Mouse (Mus musculus) limb, embryonic 14.5 days (tissue): ENCODE results near the gene Olfr1288. TPM values are rescaled to one million over a fixed set of nuclear protein-coding genes. Genes with fewer than 3 reads are reported as not detected.

Experiments used
- ATAC-seq: fragments of 200-750 bp; cut with Nextera tagmentation; 2 replicates; pipeline ENCODE4 v1.8.0; 2017; ENCODE audit warnings: low read depth, moderate number of reproducible peaks, moderate TSS enrichment; ENCODE audit not compliant: low FRiP score
- DNase-seq: peaks from one replicate; pipeline ENCODE4 v3.0.0-alpha.2; 2015; ENCODE audit warnings: low spot score
- H3K27ac ChIP-seq: fragments of 300-500 bp; sonication (generic); replicated peaks from 2 replicates; pipeline ENCODE4 v1.5.1; 2014; ENCODE audit warnings: low read depth, mild to moderate bottlenecking, low read length, moderate library complexity, mixed read lengths
- H3K27me3 ChIP-seq: fragments of 300-500 bp; sonication (generic); 2 replicates; pipeline ENCODE4 v1.6.1; 2014; ENCODE audit warnings: low read length, mixed read lengths; ENCODE audit not compliant: control insufficient read depth, insufficient read depth
- H3K36me3 ChIP-seq: fragments of 300-500 bp; sonication (generic); 2 replicates; pipeline ENCODE4 v1.6.1; 2014; ENCODE audit warnings: mild to moderate bottlenecking, low read length, moderate library complexity, mixed read lengths; ENCODE audit not compliant: control insufficient read depth, insufficient read depth
- H3K4me1 ChIP-seq: fragments of 300-500 bp; sonication (generic); 2 replicates; pipeline ENCODE4 v1.6.1; 2014; ENCODE audit warnings: antibody characterized with exemption, low read length, mixed read lengths; ENCODE audit not compliant: control insufficient read depth, insufficient read depth
- H3K4me2 ChIP-seq: fragments of 300-500 bp; sonication (generic); replicated peaks from 2 replicates; pipeline ENCODE4 v1.6.1; 2014; ENCODE audit warnings: low read depth, mild to moderate bottlenecking, low read length, moderate library complexity; ENCODE audit not compliant: severe bottlenecking
- H3K4me3 ChIP-seq: fragments of 300-500 bp; sonication (generic); replicated peaks from 2 replicates; pipeline ENCODE4 v1.5.1; 2014; ENCODE audit warnings: low read length
- H3K9ac ChIP-seq: fragments of 300-500 bp; sonication (generic); 2 replicates; pipeline ENCODE4 v1.6.1; 2014; ENCODE audit warnings: mild to moderate bottlenecking, low read depth, low read length, moderate library complexity; ENCODE audit not compliant: severe bottlenecking
- H3K9me3 ChIP-seq: fragments of 300-500 bp; sonication (generic); 2 replicates; pipeline ENCODE4 v1.6.1; 2016; ENCODE audit warnings: low read length; ENCODE audit not compliant: control insufficient read depth
- POLR2A ChIP-seq: fragments of 200-500 bp; IDR thresholded peaks from 2 replicates; pipeline ENCODE4 v1.8.0; 2012; ENCODE audit warnings: inconsistent platforms, mild to moderate bottlenecking, moderate library complexity, borderline replicate concordance; ENCODE audit not compliant: insufficient read depth, insufficient read length; ENCODE audit errors: extremely low read depth
- WGBS: fragments of 180-500 bp; shearing (Covaris S2); extraction: QIAGEN DNeasy Blood & Tissue Kit; methylation state at CpG from one replicate; pipeline ENCODE4 v1.1.7; 2014; 5-methylcytosine and 5-hydroxymethylcytosine counted together
- polyA plus RNA-seq, 2 experiments: library from polyadenylated mRNA; depleted of rRNA in 1 of 2; stranded (reverse) in 1 of 2; unstranded in 1 of 2; fragments of >200 nt; fragmentation: Nextera tagmentation in 1 of 2; extraction: Ambion mirVana in 1 of 2; gene quantifications; 2 replicates each; pipeline versions ENCODE4 v1.2.1 to v1.2.3; 2012 to 2014

Olfr1288 gene
- polyA plus RNA-seq (2012; rRNA removed) (not detected in 2 replicates), polyA plus RNA-seq (2014; fragmentation: Nextera tagmentation; extraction: Ambion mirVana) (not detected in 2 replicates)

DNA sequence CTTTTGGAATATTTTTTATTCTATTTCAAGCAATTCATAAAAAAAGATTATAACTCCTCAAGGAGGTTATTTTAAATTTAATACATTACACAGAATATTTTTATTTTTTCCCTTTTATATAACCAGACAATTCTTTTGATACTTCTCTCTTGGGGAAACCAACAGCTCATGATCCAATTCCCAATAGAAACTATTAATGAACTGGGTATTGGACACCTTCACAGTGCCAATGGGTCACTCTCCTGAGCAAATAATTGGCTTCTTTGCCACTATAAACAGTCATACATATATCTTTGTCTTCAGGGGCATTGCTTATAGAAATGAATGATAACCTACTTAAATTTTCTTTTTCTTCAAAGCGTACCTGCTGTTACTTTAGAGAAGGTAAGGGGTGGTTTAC lies at the start of gene Olfr1288:
Olfr1288 (plus strand) TSS at position 301 of the 400 bp plus-strand sequence.
- 90% methylated on average over 1 of the region's 1 CpGs for WGBS
- ATAC-seq (no peak), DNase-seq (no peak)
- H3K4me3 ChIP-seq = no peak within 1 kb of the TSS
- no peak within 1 kb of the TSS for H3K9ac ChIP-seq
- no peaks in the 10 kb centered on the region for H3K27me3 ChIP-seq
- H3K4me1 ChIP-seq = no peaks in the 10 kb centered on the region
- no peak within 1 kb of the TSS for H3K4me2 ChIP-seq
- H3K36me3 ChIP-seq = no peaks in the 10 kb centered on the region
- H3K27ac ChIP-seq = no peak within 1 kb of the TSS
- TF ChIP-seq POLR2A = no peak
- no peaks in the 10 kb centered on the region for H3K9me3 ChIP-seq

DNA sequence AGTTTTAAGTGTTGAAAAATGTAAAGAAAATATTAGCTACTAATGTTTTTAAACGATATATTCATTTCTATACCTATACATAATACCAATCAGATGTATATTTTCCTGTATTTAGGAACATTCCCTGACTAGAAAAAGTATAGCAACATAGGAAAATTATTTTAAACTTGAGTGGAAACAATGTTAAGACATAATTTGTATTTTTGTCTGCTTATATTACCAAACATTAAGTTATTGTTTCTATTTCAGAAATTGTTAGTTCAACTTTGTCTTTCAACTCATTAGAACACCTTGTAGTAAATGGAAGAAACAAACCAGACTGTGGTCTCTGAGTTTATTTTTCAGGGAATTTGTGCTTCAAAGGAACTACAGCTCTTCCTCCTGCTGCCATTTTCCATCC lies 25.1 kb upstream of the Olfr1288 start, which contains the start of gene Olfr1287:
Olfr1287 (plus strand) TSS at position 301 of the 400 bp plus-strand sequence.
- Histone ChIP-seq H3K36me3 (no peaks in the 10 kb centered on the region), H3K4me3 (no peak within 1 kb of the TSS), H3K9ac (no peak within 1 kb of the TSS), H3K4me2 (no peak within 1 kb of the TSS), H3K4me1 (no peaks in the 10 kb centered on the region), H3K9me3 (no peaks in the 10 kb centered on the region), H3K27ac (no peak within 1 kb of the TSS), H3K27me3 (no peaks in the 10 kb centered on the region)
- TF ChIP-seq POLR2A = no peak
- WGBS = 67% methylated on average over 1 of the region's 1 CpGs
- ATAC-seq = no peak
- DNase-seq = no peak

DNA sequence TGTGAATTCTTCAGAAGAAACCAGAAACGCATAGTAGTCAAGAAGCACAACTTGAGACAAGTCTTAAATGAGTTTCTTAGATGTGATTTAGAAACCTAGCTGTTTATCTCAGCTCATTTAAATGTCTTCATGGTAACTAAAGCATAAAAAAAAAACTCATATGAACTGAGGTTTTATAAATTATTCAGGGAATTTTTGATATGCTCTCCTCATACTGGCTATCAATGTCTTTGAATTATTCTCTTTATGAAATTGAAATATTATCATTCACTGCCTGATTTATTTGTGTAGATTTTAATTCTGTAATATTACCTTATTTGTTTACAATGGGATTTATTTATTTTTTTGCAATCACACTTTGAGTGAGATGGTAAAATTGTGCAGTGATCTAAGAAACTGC lies 6.6 kb downstream of the Olfr1288 start, which contains the start of gene Olfr1289:
Olfr1289 (plus strand) TSS at position 301 of the 400 bp plus-strand sequence.
- no peak within 1 kb of the TSS for H3K9ac ChIP-seq
- H3K27me3 ChIP-seq = no peaks in the 10 kb centered on the region
- no peak for TF ChIP-seq POLR2A
- no peaks in the 10 kb centered on the region for H3K9me3 ChIP-seq
- no peak within 1 kb of the TSS for H3K27ac ChIP-seq
- ATAC-seq (no peak), DNase-seq (no peak)
- WGBS = 83% methylated on average over 1 of the region's 1 CpGs
- H3K4me1 ChIP-seq = no peaks in the 10 kb centered on the region
- H3K4me2 ChIP-seq = no peak within 1 kb of the TSS
- no peak within 1 kb of the TSS for H3K4me3 ChIP-seq
- H3K36me3 ChIP-seq = no peaks in the 10 kb centered on the region

DNA sequence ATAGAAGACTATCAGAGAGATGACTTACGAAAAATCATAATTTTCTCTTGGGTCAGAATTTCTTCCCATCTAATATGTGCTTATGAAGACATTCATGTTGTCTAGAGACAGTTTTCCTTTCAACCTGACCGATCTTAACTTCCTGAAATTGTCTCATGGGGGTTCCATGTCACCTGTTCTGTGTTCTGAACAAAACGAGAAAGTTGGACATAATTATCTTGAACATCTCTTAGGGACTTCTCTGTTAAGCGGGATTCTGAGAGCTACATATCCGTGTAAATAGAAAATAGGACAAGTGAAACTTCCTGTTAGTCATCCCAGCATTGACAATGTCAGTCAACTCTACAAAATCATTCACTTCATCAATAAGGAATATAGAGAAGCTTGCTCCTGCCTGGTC lies 19.8 kb downstream of the Olfr1288 start, which contains the start of gene Olfr1290:
Olfr1290 (minus strand) TSS at position 101 of the 400 bp plus-strand sequence.
- 80% methylated on average over 5 of the region's 5 CpGs for WGBS
- no peak for TF ChIP-seq POLR2A
- no peaks in the 10 kb centered on the region for H3K36me3 ChIP-seq
- no peak within 1 kb of the TSS for H3K4me3 ChIP-seq
- ATAC-seq (no peak), DNase-seq (no peak)
- no peak within 1 kb of the TSS for H3K9ac ChIP-seq
- no peaks in the 10 kb centered on the region for H3K27me3 ChIP-seq
- H3K27ac ChIP-seq = no peak within 1 kb of the TSS
- no peaks in the 10 kb centered on the region for H3K4me1 ChIP-seq
- H3K4me2 ChIP-seq = no peak within 1 kb of the TSS
- H3K9me3 ChIP-seq = no peaks in the 10 kb centered on the region

DNA sequence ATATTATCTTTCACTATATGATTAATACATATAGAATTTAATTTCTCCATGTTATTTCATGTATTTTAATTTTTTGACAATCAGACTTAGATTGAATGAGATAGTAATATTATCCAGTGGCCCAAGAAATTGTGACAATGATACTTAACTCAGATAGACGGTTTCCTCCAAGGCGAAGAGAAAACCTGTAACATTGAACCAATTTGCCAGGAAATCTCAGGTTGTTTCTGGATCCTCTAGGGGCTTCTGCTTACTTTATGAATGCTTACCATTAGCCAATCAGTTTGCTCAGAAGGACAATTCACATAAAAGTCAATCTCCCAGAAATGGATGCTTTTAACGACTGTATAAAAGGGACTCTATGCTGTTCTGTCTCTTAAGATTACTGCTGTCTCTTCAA lies 23.0 kb downstream of the Olfr1288 start, which contains the start of gene Olfr1291-ps1:
Olfr1291-ps1 (plus strand) TSS at position 301 of the 400 bp plus-strand sequence.
- H3K4me3 ChIP-seq = no peak within 1 kb of the TSS
- no peak for ATAC-seq
- H3K36me3 ChIP-seq = no peaks in the 10 kb centered on the region
- H3K27ac ChIP-seq = no peak within 1 kb of the TSS
- WGBS = 88% methylated on average over 3 of the region's 3 CpGs
- no peak within 1 kb of the TSS for H3K9ac ChIP-seq
- DNase-seq = no peak
- TF ChIP-seq POLR2A = no peak
- H3K4me1 ChIP-seq = no peaks in the 10 kb centered on the region
- no peaks in the 10 kb centered on the region for H3K9me3 ChIP-seq
- H3K4me2 ChIP-seq = no peak within 1 kb of the TSS
- H3K27me3 ChIP-seq = no peaks in the 10 kb centered on the region
